Mouse (Mus musculus): ENCODE measurements around the gene Cntn5. TPM values are rescaled to one million over a fixed set of nuclear protein-coding genes. Genes with fewer than 3 reads are reported as not detected.

Gene Cntn5
- polyA plus RNA-seq, 1 experiment, result not detected

- no peak overlapping the region for H3K4me3 ChIP-seq (ENCODE audit: insufficient read depth, low read length)
- H3K4me1 ChIP-seq (ENCODE audit: control insufficient read depth, insufficient read depth, low read length), result no peaks in the 10 kb centered on the region
- no peak overlapping the region for H3K27ac ChIP-seq (ENCODE audit: insufficient read depth, low read length)
- no peak for TF ChIP-seq POLR2A (IDR thresholded peaks at IDR 0.05; ENCODE audit: low read depth, low read length)
- no peak for TF ChIP-seq CTCF (IDR thresholded peaks at IDR 0.05; ENCODE audit: borderline replicate concordance, insufficient read depth, low read length)
Observed at GRCm38 (mm10) chr9:10121350-10122057, 783.1 kb downstream of the Cntn5 start.

- Histone ChIP-seq H3K4me3 (ENCODE audit: insufficient read depth, low read length) (no peak overlapping the region), H3K4me1 (ENCODE audit: control insufficient read depth, insufficient read depth, low read length) (no peaks in the 10 kb centered on the region), H3K27ac (ENCODE audit: insufficient read depth, low read length) (no peak overlapping the region)
- no peak for TF ChIP-seq CTCF (IDR thresholded peaks at IDR 0.05; ENCODE audit: borderline replicate concordance, insufficient read depth, low read length)
- no peak for TF ChIP-seq POLR2A (IDR thresholded peaks at IDR 0.05; ENCODE audit: low read depth, low read length)
Observed at GRCm38 (mm10) chr9:10116581-10116980, 788.0 kb downstream of the Cntn5 start.

- Histone ChIP-seq H3K4me1 (ENCODE audit: control insufficient read depth, insufficient read depth, low read length) (no peaks in the 10 kb centered on the region), H3K27ac (ENCODE audit: insufficient read depth, low read length) (no peak overlapping the region), H3K4me3 (ENCODE audit: insufficient read depth, low read length) (no peak overlapping the region)
- TF ChIP-seq POLR2A (IDR thresholded peaks at IDR 0.05; ENCODE audit: low read depth, low read length), result no peak
Observed at GRCm38 (mm10) chr9:10109156-10109555, 795.4 kb downstream of the Cntn5 start.

GRCm38 (mm10) chr9:10107861-10108260 lies 796.7 kb downstream of the Cntn5 start:
- H3K4me1 ChIP-seq (ENCODE audit: control insufficient read depth, insufficient read depth, low read length), result no peaks in the 10 kb centered on the region
- TF ChIP-seq POLR2A (IDR thresholded peaks at IDR 0.05; ENCODE audit: low read depth, low read length), result no peak
- TF ChIP-seq CTCF (IDR thresholded peaks at IDR 0.05; ENCODE audit: borderline replicate concordance, insufficient read depth, low read length), result no peak
- no peak overlapping the region for H3K4me3 ChIP-seq (ENCODE audit: insufficient read depth, low read length)
- no peak overlapping the region for H3K27ac ChIP-seq (ENCODE audit: insufficient read depth, low read length)

- Histone ChIP-seq H3K4me1 (ENCODE audit: control insufficient read depth, insufficient read depth, low read length) (no peaks in the 10 kb centered on the region), H3K4me3 (ENCODE audit: insufficient read depth, low read length) (no peak overlapping the region)
- TF ChIP-seq POLR2A (IDR thresholded peaks at IDR 0.05; ENCODE audit: low read depth, low read length), result no peak
- TF ChIP-seq CTCF (IDR thresholded peaks at IDR 0.05; ENCODE audit: borderline replicate concordance, insufficient read depth, low read length), result no peak
Observed at GRCm38 (mm10) chr9:10101812-10102440, 802.6 kb downstream of the Cntn5 start.

GRCm38 (mm10) chr9:10076282-10076681 lies 828.3 kb downstream of the Cntn5 start:
- Histone ChIP-seq H3K27ac (ENCODE audit: insufficient read depth, low read length) (no peak overlapping the region), H3K4me1 (ENCODE audit: control insufficient read depth, insufficient read depth, low read length) (no peaks in the 10 kb centered on the region), H3K4me3 (ENCODE audit: insufficient read depth, low read length) (no peak overlapping the region)
- no peak for TF ChIP-seq CTCF (IDR thresholded peaks at IDR 0.05; ENCODE audit: borderline replicate concordance, insufficient read depth, low read length)
- no peak for TF ChIP-seq POLR2A (IDR thresholded peaks at IDR 0.05; ENCODE audit: low read depth, low read length)

More at GRCm38 (mm10) chr9:10101812-10102440, 802.6 kb downstream of the Cntn5 start:
- no peak overlapping the region for H3K27ac ChIP-seq (ENCODE audit: insufficient read depth, low read length)

- no peak for TF ChIP-seq POLR2A (IDR thresholded peaks at IDR 0.05; ENCODE audit: low read depth, low read length)
- no peak for TF ChIP-seq CTCF (IDR thresholded peaks at IDR 0.05; ENCODE audit: borderline replicate concordance, insufficient read depth, low read length)
- Histone ChIP-seq H3K27ac (ENCODE audit: insufficient read depth, low read length) (no peak overlapping the region), H3K4me3 (ENCODE audit: insufficient read depth, low read length) (no peak overlapping the region), H3K4me1 (ENCODE audit: control insufficient read depth, insufficient read depth, low read length) (no peaks in the 10 kb centered on the region)
Observed at GRCm38 (mm10) chr9:10073401-10073800, 831.2 kb downstream of the Cntn5 start.

- H3K4me1 ChIP-seq (ENCODE audit: control insufficient read depth, insufficient read depth, low read length), result no peaks in the 10 kb centered on the region
- TF ChIP-seq POLR2A (IDR thresholded peaks at IDR 0.05; ENCODE audit: low read depth, low read length) (no peak), CTCF (IDR thresholded peaks at IDR 0.05; ENCODE audit: borderline replicate concordance, insufficient read depth, low read length) (no peak)
Observed at GRCm38 (mm10) chr9:10072860-10073259, 831.7 kb downstream of the Cntn5 start.

GRCm38 (mm10) chr9:10071271-10071670 lies 833.3 kb downstream of the Cntn5 start:
- H3K4me3 ChIP-seq (ENCODE audit: insufficient read depth, low read length), result no peak overlapping the region
- no peak overlapping the region for H3K27ac ChIP-seq (ENCODE audit: insufficient read depth, low read length)
- H3K4me1 ChIP-seq (ENCODE audit: control insufficient read depth, insufficient read depth, low read length), result no peaks in the 10 kb centered on the region
- TF ChIP-seq CTCF (IDR thresholded peaks at IDR 0.05; ENCODE audit: borderline replicate concordance, insufficient read depth, low read length) (no peak), POLR2A (IDR thresholded peaks at IDR 0.05; ENCODE audit: low read depth, low read length) (no peak)

More at GRCm38 (mm10) chr9:10072860-10073259, 831.7 kb downstream of the Cntn5 start:
- Histone ChIP-seq H3K27ac (ENCODE audit: insufficient read depth, low read length) (no peak overlapping the region), H3K4me3 (ENCODE audit: insufficient read depth, low read length) (no peak overlapping the region)
